Mouse (Mus musculus): Measurements from ENCODE around the gene Sall4. TPM values are rescaled to one million over a fixed set of nuclear protein-coding genes. Genes with fewer than 3 reads are reported as not detected.

Sall4 gene
- polyA plus RNA-seq (2012; ENCODE audit: insufficient read depth, low replicate concordance), result not detected in 2 replicates

DNA sequence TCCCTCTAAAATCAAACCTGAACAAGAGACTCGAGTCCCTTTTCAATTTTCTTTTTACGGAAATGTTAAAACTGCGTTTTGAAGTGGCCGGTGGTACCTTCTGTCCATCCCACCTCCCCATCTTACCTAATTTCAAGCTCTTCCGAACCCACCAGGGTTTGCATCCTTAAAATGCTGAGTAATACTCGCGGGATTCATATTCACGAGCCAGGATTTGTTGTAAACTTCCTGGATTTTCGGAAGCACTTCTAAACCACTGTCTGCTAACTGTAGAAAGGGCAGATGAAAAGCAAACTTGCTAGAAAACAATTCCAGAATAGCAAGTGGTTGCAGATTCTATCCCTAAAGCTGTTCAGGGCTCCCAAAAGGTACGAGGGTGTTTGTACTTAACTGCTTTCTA, at the start of gene Sall4:
Sall4 (minus strand) TSS at position 362 of the 400 bp plus-strand sequence.
- Histone ChIP-seq H3K4me1 (no peaks in the 10 kb centered on the region), H3K36me3 (replicated peaks; ENCODE audit: low read length) (no peaks in the 10 kb centered on the region), H3K27me3 (replicated peaks) (peaks cover 85% of the 10 kb centered on the region), H3K4me3 (replicated peaks) (no peak within 1 kb of the TSS), H3K9me3 (no peaks in the 10 kb centered on the region)
- TF ChIP-seq GATA1 (IDR thresholded peaks at IDR 0.05; ENCODE audit: borderline replicate concordance, low read length) (no peak), FLI1 (IDR thresholded peaks at IDR 0.05; ENCODE audit: low read length) (no peak)

DNA sequence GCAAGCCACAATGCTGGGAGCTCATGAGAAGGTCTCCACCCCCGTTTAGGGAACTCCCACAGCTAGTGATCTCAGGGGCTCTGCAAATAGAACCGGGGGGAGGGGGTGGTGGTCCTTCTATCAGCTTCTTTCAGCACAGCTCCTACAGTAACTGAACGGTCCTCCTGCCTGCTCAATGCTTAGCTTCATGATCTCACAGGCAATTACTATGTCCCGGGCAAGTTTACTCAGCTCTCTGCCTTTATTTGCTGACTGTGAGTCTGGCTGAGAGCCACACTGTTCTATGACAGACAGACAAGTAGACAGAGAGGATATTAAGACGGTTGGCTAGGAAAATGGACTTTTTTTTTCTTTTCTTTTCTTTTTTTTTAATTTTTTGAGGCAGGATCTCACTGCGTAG, 45.5 kb upstream of the Sall4 start:
- H3K4me3 ChIP-seq (replicated peaks), result no peak overlapping the region
- TF ChIP-seq GATA1 (IDR thresholded peaks at IDR 0.05; ENCODE audit: borderline replicate concordance, low read length) (no peak), FLI1 (IDR thresholded peaks at IDR 0.05; ENCODE audit: low read length) (no peak)
- no peaks in the 10 kb centered on the region for H3K9me3 ChIP-seq
- H3K27me3 ChIP-seq (replicated peaks), result peaks cover 17% of the 10 kb centered on the region
- no peaks in the 10 kb centered on the region for H3K36me3 ChIP-seq (replicated peaks; ENCODE audit: low read length)
- no peaks in the 10 kb centered on the region for H3K4me1 ChIP-seq

DNA sequence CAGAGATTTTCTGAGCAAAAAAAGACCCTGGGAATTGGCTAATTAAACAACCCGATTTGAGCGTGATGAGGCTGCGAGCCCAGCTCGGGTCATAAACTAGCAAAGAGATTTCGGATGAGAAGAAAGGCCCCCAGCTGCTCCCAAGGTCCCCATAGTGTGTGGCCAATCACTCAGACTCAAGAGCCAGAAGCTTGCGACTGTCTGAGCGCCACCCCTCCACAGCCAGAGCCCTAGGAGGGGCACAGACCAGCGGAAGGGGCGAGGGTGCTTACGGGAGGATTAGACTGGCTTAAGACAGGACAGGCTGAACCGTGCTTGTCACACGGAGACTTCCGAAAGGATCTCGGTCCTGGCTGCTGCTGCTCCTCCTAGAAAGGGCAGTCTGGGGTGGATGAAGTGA, 42.2 kb upstream of the Sall4 start:
- Histone ChIP-seq H3K4me1 (no peaks in the 10 kb centered on the region), H3K27me3 (replicated peaks) (peaks cover 31% of the 10 kb centered on the region), H3K4me3 (replicated peaks) (no peak overlapping the region), H3K36me3 (replicated peaks; ENCODE audit: low read length) (no peaks in the 10 kb centered on the region), H3K9me3 (no peaks in the 10 kb centered on the region)
- TF ChIP-seq FLI1 (IDR thresholded peaks at IDR 0.05; ENCODE audit: low read length), result no peak
- TF ChIP-seq GATA1 (IDR thresholded peaks at IDR 0.05; ENCODE audit: borderline replicate concordance, low read length), result no peak

DNA sequence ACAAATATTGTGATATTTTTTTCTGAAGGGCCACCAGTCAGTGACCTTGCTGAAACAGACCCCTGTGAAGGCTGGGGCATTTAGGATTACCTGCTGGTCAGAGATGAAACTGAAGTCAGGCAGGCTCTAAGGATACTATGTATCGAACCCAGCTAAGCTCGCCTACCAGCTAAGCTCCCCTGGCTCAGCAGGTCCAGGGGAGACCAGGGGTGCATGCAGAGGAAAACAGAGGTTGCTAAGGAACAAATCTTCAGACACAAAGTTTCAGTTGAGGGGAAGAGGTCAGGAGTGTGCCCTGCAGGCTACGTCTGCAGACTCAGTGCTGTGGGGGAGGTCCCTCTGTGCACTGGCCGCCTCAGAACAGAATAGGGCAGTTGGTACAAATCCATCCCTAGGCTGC, 39.9 kb upstream of the Sall4 start:
- no peaks in the 10 kb centered on the region for H3K36me3 ChIP-seq (replicated peaks; ENCODE audit: low read length)
- no peaks in the 10 kb centered on the region for H3K4me1 ChIP-seq
- H3K4me3 ChIP-seq (replicated peaks), result no peak overlapping the region
- TF ChIP-seq FLI1 (IDR thresholded peaks at IDR 0.05; ENCODE audit: low read length) (no peak), GATA1 (IDR thresholded peaks at IDR 0.05; ENCODE audit: borderline replicate concordance, low read length) (no peak)
- peaks cover 39% of the 10 kb centered on the region for H3K27me3 ChIP-seq (replicated peaks)
- no peaks in the 10 kb centered on the region for H3K9me3 ChIP-seq

DNA sequence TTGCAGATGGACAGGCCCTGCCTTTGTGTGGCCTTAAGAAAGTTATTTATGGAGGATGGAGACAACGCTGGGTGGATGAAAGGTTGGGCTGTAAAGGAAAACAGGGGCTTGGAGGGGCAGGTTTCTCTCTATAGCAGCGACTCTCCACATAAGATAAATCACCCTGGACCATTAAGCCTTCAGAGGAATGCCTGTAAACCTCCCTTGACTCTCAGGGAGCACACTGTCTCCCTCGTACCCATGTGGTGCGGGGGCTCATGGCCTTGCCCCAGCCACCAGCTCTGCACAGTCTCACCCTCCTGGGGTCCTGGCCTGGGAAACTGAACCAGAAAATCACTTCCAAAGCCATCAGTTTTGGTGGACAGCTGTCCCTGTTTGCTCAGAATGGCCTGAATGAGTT, 36.1 kb upstream of the Sall4 start:
- no peaks in the 10 kb centered on the region for H3K36me3 ChIP-seq (replicated peaks; ENCODE audit: low read length)
- H3K4me1 ChIP-seq, result no peaks in the 10 kb centered on the region
- TF ChIP-seq FLI1 (IDR thresholded peaks at IDR 0.05; ENCODE audit: low read length) (no peak), GATA1 (IDR thresholded peaks at IDR 0.05; ENCODE audit: borderline replicate concordance, low read length) (no peak)
- H3K27me3 ChIP-seq (replicated peaks), result peaks cover 29% of the 10 kb centered on the region
- no peak overlapping the region for H3K4me3 ChIP-seq (replicated peaks)
- no peaks in the 10 kb centered on the region for H3K9me3 ChIP-seq

DNA sequence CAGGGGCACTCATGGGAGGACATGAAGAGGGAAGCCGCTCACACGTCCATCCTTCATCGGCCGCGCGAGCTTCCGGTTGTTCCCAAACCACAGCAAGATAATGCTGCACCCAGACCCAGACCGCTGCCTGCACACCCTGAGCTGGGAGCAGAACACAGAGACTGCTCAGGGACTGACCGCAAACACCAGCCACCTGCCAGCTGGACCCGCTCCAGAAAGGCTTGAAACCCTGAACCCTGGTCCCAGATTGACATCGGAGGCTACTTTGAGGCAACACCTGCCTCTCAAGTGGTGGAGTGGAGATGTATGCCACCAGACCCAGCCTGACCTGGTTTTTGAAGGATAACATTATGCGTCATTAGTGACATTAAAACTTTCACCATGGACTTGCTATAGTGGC, 31.6 kb upstream of the Sall4 start:
- Histone ChIP-seq H3K27me3 (replicated peaks) (peaks cover 13% of the 10 kb centered on the region), H3K36me3 (replicated peaks; ENCODE audit: low read length) (no peaks in the 10 kb centered on the region), H3K4me1 (no peaks in the 10 kb centered on the region), H3K4me3 (replicated peaks) (no peak overlapping the region), H3K9me3 (no peaks in the 10 kb centered on the region)
- TF ChIP-seq FLI1 (IDR thresholded peaks at IDR 0.05; ENCODE audit: low read length) (no peak), GATA1 (IDR thresholded peaks at IDR 0.05; ENCODE audit: borderline replicate concordance, low read length) (no peak)

DNA sequence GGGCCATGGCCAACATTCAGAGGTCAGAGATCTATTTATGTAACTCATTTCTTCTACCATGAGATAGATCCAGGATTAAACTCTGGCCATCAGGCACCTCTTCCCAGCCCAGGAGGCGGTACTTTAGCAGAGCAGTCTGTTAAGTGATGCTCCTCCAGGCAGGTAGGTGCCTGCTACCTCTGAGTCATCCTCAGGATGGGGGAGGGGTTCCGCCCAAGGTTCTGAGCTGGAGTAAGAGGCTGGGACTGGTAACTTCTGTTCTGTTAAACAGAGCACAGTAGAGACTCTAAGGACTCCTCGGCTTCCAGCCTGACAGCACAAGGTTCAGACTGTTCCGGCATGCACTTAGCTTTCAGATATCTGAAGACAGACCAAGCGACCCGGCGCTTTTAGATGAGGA, 31.2 kb upstream of the Sall4 start:
- TF ChIP-seq FLI1 (IDR thresholded peaks at IDR 0.05; ENCODE audit: low read length), result no peak
- TF ChIP-seq GATA1 (IDR thresholded peaks at IDR 0.05; ENCODE audit: borderline replicate concordance, low read length), result no peak
- Histone ChIP-seq H3K27me3 (replicated peaks) (peaks cover 10% of the 10 kb centered on the region), H3K9me3 (no peaks in the 10 kb centered on the region), H3K4me1 (no peaks in the 10 kb centered on the region), H3K36me3 (replicated peaks; ENCODE audit: low read length) (no peaks in the 10 kb centered on the region), H3K4me3 (replicated peaks) (no peak overlapping the region)

DNA sequence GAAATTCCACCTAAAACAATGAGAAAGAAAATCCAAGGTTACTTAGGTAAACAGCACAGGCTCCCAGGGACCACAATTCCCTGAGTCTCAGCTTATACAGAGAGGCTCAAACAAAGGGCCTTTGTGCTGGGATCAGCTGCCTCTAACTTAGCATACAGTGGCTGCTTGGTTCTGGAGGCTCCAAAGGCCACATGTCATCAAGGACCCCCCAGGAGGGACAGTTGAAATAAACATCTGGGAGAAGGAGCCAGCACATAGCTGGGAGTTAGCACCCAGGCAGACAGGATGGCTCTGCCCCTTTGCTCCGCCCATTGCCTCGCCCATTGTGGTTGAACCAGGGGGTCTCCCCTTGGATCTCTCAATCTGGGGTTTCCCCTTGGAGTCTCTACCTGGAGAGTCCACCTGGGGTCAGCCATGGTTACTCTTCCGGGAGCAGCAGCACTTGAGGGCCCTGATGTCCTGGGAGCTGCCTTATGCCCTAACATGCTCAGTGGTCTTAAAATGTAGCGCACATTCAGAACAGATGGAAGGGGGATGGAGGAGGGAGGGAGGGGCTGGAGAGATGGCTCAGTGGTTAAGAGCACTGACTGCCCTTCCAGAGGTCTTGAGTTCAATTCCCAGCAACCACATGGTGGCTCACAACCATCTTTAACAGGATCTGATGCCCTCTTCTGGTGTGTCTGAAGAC, 23.5 kb upstream of the Sall4 start:
- H3K27me3 ChIP-seq (replicated peaks), result peaks cover 2% of the 10 kb centered on the region
- no peaks in the 10 kb centered on the region for H3K9me3 ChIP-seq
- H3K4me1 ChIP-seq, result no peaks in the 10 kb centered on the region
- H3K36me3 ChIP-seq (replicated peaks; ENCODE audit: low read length), result no peaks in the 10 kb centered on the region
- H3K4me3 ChIP-seq (replicated peaks), result no peak overlapping the region
- TF ChIP-seq FLI1 (IDR thresholded peaks at IDR 0.05; ENCODE audit: low read length) (no peak), GATA1 (IDR thresholded peaks at IDR 0.05; ENCODE audit: borderline replicate concordance, low read length) (no peak)

DNA sequence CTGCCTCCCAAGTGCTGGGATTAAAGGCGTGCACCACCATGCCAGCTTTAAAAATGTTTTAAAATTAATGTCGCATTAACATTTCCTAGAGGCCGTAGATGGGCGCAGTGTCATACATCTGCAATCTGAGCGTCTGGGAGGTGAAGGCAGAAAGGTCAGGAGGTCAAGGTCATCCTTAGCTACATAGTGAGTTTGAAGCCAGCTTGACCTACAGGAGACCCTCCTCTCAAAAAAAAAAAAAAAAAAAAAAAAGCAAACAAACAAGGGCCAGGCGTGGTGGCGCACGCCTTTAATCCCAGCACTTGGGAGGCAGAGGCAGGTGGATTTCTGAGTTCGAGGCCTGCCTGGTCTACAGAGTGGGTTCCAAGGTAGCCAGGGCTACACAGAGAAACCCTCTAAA, 18.4 kb upstream of the Sall4 start:
- no peaks in the 10 kb centered on the region for H3K36me3 ChIP-seq (replicated peaks; ENCODE audit: low read length)
- no peak overlapping the region for H3K4me3 ChIP-seq (replicated peaks)
- no peaks in the 10 kb centered on the region for H3K9me3 ChIP-seq
- TF ChIP-seq GATA1 (IDR thresholded peaks at IDR 0.05; ENCODE audit: borderline replicate concordance, low read length) (no peak), FLI1 (IDR thresholded peaks at IDR 0.05; ENCODE audit: low read length) (no peak)
- peaks cover 4% of the 10 kb centered on the region for H3K27me3 ChIP-seq (replicated peaks)
- no peaks in the 10 kb centered on the region for H3K4me1 ChIP-seq

DNA sequence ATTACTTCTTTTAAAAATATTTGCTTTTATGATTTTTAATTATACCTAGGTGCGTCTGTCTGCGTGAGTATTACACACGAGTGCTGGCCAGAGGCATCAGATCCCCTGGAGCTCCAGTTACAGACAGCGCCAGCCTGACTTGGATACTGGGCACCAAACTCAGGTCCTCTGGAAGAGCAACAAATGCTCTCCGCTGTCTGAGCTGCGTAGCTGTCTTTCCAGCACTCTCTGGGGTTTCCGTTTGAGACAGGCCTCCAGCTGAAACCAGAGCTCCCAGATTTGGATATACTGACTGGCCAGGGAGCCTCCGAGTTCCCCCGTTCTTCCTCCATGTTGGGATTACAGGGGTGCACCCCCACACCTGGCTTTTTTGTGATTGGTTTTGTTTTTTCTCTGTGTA, 12.9 kb upstream of the Sall4 start:
- peaks cover 9% of the 10 kb centered on the region for H3K27me3 ChIP-seq (replicated peaks)
- H3K4me3 ChIP-seq (replicated peaks), result no peak overlapping the region
- peaks cover 5% of the 10 kb centered on the region for H3K4me1 ChIP-seq
- H3K36me3 ChIP-seq (replicated peaks; ENCODE audit: low read length), result no peaks in the 10 kb centered on the region
- no peak for TF ChIP-seq FLI1 (IDR thresholded peaks at IDR 0.05; ENCODE audit: low read length)
- no peak for TF ChIP-seq GATA1 (IDR thresholded peaks at IDR 0.05; ENCODE audit: borderline replicate concordance, low read length)
- 0 out of 2 replicates have a peak, but pooled peaks cover 2% of the 10 kb centered on the region for H3K9me3 ChIP-seq

Data from megakaryocyte, embryonic 14.5 days (primary cell).